Mouse (Mus musculus): ENCODE results near the gene Alox12e.

- TF ChIP-seq CTCF (IDR thresholded peaks at IDR 0.05; ENCODE audit: extremely low read depth, insufficient read depth, insufficient read length, insufficient replicate concordance) (no peak), POLR2A (IDR thresholded peaks at IDR 0.05; ENCODE audit: low read depth, low read length) (no peak)
These were observed 16.3 kb downstream of the Alox12e start for GRCm38 (mm10) chr11:70306159-70306558.

All from spleen, adult 2 months (tissue).